Mouse (Mus musculus) kidney, adult 11 months (tissue): ENCODE data around the gene Uqcrc1.

Source experiments
- DNase-seq: peaks from one replicate; pipeline ENCODE4 v3.0.0; 2022

The Uqcrc1 gene

DNA sequence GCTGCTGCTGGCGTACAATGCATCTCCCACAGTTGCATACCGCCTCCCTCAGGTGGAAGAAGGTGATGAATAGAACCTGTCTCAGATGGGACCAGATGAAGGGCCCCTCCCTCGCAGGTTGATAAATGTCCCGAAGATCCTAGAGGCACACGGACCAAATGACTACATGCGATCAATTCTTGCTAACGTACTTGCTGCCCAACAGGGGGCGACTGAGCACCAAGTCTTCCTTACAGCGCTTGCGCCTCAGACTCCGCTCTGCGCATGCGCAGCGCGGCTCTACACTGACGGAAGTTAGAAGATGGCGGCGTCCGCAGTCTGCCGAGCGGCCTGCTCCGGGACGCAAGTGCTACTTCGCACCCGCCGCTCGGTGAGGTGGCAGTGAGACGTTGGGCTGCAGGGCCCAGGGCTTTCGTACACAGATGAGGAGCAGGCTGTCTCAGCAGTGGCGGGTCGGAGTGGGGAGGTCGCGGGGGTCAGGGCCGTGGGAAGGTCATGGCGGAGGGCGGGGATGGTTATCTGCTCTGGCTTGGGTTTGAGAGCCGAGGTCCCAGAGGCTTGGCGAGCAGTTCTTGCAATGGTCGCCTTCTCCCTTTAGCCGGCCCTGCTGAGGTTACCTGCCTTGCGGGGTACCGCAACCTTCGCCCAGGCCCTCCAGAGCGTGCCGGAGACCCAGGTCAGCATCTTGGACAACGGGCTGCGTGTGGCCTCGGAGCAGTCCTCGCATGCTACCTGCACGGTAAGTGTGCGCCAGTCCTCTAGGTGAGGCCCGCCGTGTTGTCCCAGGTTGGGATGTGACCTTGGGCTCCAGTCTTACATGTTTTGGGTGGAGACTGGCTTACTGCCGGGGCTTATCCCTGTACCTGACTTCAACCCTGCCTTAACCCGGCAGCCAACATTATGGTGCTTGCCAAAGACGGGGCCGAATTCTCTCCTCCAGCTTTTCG is at the start of gene Uqcrc1:
Gene Uqcrc1, plus strand, starts transcription at position 216 of the 947 bp plus-strand sequence.
- DNase-seq: peak; percentile 93

- no peak for DNase-seq
Observed at GRCm38 (mm10) chr9:108912308-108912707, 24.1 kb upstream of the Uqcrc1 start.

GRCm38 (mm10) chr9:108913161-108913560 is 23.3 kb upstream of the Uqcrc1 start:
- no peak for DNase-seq

- DNase-seq: no peak
Observed at GRCm38 (mm10) chr9:108913621-108914020, 22.8 kb upstream of the Uqcrc1 start.

DNA sequence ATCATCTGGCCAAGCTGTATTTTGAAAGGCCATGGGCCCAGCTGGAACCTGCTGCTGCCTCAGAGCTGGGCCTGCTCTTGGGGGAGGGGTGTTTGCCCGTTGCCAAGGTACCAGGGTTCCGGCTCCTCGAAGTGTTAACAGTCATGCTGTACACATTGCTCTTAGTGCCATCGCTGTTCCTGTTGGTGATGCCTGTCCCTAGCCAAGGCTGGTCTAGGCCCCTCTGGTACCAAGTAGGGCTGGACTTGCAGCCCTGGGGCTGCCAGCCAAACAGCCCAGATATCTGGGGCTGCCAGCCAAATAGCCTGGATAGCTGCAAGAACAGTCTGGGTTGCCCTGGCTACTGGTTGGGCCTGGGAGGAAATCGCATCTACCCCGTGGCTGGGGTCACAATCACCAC is 21.9 kb upstream of the Uqcrc1 start, which contains the start of gene Tmem89:
Gene Tmem89, plus strand, starts transcription at position 129 of the 400 bp plus-strand sequence.
- DNase-seq: no peak

DNA sequence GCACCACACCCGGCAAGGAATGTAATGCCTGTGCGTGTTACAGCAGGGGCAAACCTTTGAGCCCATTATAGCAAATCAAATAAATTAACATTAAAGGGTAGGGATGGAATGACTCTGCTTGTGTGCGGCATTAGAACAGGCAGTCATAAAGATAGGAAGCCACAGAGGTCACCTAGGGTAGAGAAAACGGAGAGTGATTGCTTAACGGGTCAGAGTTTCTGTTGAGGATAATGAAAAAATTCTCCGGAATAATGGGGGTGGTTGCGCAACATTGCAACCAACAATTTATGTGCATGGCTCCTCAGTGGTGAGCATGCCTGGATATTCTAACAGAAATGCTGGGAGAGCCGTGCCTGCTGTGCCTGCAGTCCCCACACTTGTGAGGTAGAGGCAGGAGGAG is 10.5 kb upstream of the Uqcrc1 start:
- DNase-seq: peak; percentile 28

- no peak for DNase-seq
Observed at GRCm38 (mm10) chr9:108928424-108928823, 8.0 kb upstream of the Uqcrc1 start.

GRCm38 (mm10) chr9:108935991-108936390 is 442 bp upstream of the Uqcrc1 start:
- DNase-seq: no peak

DNA sequence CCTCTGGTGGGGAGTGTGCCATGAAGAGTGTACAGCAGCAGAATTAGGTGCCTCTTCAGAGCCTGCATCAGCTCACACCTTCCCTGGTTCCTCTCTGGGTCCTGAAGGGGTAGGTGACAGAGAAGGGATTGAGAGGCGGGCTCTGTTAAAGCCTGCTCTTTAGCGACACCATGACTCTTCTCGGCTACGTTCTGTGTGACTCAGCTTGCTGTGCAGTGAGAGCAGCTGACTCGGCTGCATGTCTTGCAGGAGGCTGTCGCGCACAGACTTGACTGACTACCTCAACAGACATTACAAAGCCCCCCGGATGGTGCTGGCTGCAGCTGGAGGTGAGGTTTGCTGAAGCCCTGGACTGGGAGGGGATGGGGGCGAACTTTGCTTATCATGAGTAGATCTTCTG is 8.7 kb downstream of the Uqcrc1 start:
- DNase-seq: no peak

GRCm38 (mm10) chr9:108945608-108946007 is 9.2 kb downstream of the Uqcrc1 start:
- DNase-seq: no peak

GRCm38 (mm10) chr9:108949231-108949966 is 13.0 kb downstream of the Uqcrc1 start:
- peak; percentile 21 for DNase-seq

DNA sequence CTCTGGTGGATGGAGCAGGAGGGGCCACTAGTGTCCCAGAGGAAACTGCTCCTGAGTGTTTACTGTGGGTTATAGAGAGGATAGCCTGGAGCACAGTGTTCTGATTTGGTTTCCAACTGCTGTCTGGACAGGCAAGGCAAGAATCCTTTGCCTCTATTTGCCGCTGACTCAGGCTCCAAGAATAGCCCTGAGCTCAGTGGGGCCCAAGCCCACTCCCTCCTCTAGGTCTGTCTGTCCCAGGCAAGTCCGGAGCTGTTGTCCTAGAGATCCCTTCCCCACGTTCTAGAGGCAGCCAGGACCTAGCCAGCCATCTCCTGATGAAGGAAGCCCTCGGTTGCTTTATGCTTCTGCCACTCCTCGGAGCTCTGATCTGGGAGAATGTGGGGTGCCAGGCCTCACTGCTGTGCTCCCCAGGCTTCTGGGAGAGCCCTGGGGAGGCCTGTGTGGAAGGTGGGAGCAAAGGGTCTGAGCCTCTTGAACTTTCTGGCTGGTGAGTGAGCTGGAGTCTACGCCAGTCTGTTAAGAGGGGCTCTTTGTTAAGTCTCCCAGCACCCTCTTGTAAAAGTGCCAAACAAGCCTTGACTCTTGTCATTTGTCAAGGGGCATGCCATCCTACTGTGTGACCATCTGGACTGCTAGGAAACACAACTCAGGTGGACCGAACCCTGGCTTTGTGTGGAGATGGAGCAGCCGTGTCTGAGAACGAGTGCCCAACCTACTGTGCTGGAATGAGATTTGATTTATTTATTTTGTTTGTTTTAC is 13.7 kb downstream of the Uqcrc1 start:
- DNase-seq: no peak

- no peak for DNase-seq
Observed at GRCm38 (mm10) chr9:108953081-108953636, 16.7 kb downstream of the Uqcrc1 start, which contains the start of gene Col7a1. Gene Col7a1, plus strand, starts transcription at chr9:108953586.

DNA sequence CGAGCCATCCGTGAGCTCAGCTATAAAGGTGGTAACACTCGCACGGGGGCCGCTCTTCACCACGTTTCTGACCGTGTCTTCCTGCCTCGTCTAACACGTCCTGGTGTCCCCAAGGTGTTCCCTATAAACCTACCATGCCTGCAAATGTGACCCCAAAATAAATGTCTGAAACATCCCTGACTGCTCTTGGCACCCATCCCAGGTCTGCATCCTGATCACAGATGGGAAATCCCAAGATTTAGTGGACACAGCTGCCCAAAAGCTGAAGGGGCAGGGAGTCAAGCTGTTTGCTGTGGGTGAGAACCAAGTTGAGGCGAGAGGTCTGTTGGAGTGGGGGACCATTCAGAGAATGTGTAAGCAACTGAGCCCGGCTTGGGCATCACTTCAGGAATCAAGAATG is 18.8 kb downstream of the Uqcrc1 start:
- no peak for DNase-seq

GRCm38 (mm10) chr9:108955846-108956245 is 19.4 kb downstream of the Uqcrc1 start:
- peak; percentile 69 for DNase-seq

DNA sequence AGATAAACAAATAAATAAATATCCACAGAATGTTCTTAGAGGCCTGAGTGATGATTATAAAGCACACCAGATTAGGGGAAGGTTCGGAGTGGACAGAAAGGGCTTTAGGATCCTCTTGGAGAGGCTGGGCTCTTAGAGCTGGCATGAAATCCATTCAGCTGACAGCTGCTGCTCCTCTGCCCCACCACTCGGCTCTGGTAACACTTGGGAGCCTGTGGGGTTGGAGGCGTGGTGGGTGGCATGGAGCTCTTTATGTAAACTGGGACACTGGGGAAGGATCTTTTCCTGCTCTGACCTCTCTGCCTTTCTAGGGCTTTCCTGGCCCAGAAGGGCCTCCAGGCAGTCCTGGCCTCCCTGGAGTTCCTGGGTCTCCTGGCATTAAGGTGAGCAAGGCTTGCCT is 27.1 kb downstream of the Uqcrc1 start:
- no peak for DNase-seq

GRCm38 (mm10) chr9:108964338-108964737 is 27.9 kb downstream of the Uqcrc1 start:
- DNase-seq: no peak

GRCm38 (mm10) chr9:108970623-108971022 is 34.2 kb downstream of the Uqcrc1 start:
- DNase-seq: no peak

DNA sequence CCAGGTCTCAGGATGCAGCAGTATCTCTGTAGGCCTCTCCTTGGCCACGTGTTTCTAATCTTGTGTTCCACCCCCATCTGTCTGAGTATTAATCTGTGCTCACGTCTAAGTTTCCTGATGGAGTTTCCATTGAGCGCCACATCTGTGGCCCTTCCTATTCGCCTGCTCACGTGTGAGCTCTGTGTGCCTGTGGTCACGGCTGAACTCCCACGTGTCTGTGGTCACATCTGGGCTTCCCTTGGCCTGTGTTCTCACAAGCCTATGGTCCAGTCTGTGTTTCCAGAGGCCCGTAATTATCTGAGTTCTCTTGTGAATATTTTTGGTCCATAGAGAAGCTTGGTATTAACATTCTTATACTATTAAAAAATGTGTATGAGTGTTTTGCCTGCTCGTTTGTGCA is 40.0 kb downstream of the Uqcrc1 start:
- no peak for DNase-seq

- DNase-seq: no peak
Observed at GRCm38 (mm10) chr9:108977966-108978365, 41.5 kb downstream of the Uqcrc1 start.

- no peak for DNase-seq
Observed at GRCm38 (mm10) chr9:108982498-108982897, 46.1 kb downstream of the Uqcrc1 start.

GRCm38 (mm10) chr9:108983209-108983608 is 46.8 kb downstream of the Uqcrc1 start:
- no peak for DNase-seq

GRCm38 (mm10) chr9:108985710-108986109 is 49.3 kb downstream of the Uqcrc1 start, which contains the start of gene Ucn2:
Gene Ucn2, plus strand, starts transcription at chr9:108986010.
- no peak for DNase-seq
